Mouse (Mus musculus): ENCODE measurements at regions not wholly inside any gene's neighbourhood (a gene's known extent, or its start where the extent isn't known, plus 50 kb on each side); places are given as distances from the start of the nearest gene placed in this dataset.

DNA sequence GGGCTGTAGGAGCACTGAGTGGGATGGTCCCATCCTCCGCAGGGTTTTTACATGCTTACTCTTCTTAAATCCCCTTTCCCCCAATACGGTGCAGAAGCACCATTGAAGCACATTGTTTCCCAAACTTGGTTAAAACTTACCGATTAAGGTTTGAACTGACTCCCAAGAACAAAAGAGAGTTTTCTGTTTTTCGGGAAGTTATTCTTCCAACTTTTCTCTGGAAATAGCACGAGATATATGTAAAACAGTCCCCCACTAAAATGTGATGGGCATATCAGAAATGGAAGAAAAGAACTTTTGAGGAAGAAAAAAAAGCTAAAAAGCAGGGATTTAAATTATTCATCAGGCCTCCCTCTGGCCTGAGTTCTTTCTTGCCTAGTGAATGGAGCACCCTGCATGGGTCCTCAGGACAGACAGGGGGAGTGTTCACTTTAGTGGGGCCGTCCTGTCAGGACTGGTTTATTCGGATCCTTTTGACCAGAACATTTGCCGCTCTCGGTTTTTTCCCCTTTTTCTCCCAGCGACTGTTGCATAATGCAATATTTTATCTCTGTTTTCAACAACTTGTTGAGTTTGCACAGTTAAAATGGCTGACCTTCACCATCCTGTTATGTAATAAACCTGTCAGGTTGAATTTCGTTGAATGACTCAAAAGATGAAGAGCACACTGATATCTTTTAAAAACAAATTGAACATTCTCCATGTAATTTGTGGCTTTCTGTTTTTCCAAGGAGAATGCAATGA lies 187.4 kb upstream of the Dnajc24 start:
- no peaks in the 10 kb centered on the region for H3K9me3 ChIP-seq
- no peak overlapping the region for H3K4me2 ChIP-seq (replicated peaks)
- no peak for ATAC-seq (ENCODE audit: low FRiP score, low read depth)
- 0 out of 2 replicates have a peak, but pooled peaks cover 7% of the 10 kb centered on the region for H3K4me1 ChIP-seq
- no peak overlapping the region for H3K4me3 ChIP-seq
- H3K36me3 ChIP-seq = no peaks in the 10 kb centered on the region
- 45% methylated on average over 11 of the region's 11 CpGs for WGBS
- H3K9ac ChIP-seq = no peak overlapping the region
- peaks cover 34% of the 10 kb centered on the region for H3K27me3 ChIP-seq
- no peak overlapping the region for H3K27ac ChIP-seq

DNA sequence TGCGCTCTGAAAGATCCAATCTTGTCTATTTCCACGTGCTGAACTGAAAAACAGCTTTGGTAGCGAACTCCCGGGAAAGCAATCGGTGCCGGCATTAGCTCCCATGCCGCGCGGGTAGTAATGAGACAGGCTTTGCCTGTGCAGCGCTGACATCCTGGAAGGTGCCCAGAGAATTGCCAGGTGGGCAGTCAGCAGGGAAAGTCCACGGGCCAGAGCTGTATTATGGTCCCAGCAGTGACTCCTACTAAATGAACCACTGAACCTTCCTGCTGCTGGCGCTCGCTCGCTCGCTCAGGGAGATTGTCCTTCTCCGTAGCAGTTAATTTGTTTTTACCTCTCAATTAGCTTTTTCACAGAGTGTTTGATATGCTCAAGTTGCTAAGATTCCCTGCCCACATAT lies 180.3 kb upstream of the Dnajc24 start:
- Histone ChIP-seq H3K27ac (no peak overlapping the region), H3K9ac (no peak overlapping the region), H3K4me1 (no peaks in the 10 kb centered on the region), H3K4me2 (replicated peaks) (no peak overlapping the region), H3K27me3 (peaks cover 19% of the 10 kb centered on the region), H3K4me3 (no peak overlapping the region), H3K9me3 (no peaks in the 10 kb centered on the region), H3K36me3 (no peaks in the 10 kb centered on the region)
- no peak for ATAC-seq (ENCODE audit: low FRiP score, low read depth)
- 63% methylated on average over 16 of the region's 16 CpGs for WGBS

DNA sequence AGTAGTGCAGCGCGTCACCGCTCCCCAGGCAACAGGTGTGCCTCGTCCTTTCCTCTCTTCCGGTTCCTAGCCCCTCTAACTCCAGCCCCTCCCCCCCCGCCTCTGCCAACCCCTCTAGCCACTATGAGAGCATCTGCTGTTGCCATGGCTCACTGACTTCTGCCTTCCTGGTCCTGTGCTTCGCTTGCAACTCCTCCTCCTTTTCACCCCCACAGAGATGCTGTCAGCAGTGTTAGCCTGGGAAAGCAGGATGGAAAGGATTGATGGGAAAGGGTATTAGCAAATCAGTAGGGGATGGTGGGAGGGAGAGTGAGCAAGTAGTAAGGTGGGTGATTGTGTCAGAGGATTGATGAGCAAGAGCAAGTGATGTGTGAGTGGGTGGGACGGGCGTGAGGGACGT lies 178.7 kb upstream of the Dnajc24 start:
- no peak overlapping the region for H3K27ac ChIP-seq
- H3K9ac ChIP-seq = no peak overlapping the region
- no peaks in the 10 kb centered on the region for H3K4me1 ChIP-seq
- peaks cover 19% of the 10 kb centered on the region for H3K27me3 ChIP-seq
- WGBS = 9% methylated on average over 9 of the region's 10 CpGs
- H3K4me3 ChIP-seq = no peak overlapping the region
- no peaks in the 10 kb centered on the region for H3K36me3 ChIP-seq
- ATAC-seq (ENCODE audit: low FRiP score, low read depth) = no peak
- 0 out of 2 replicates have a peak overlapping the region, but pooled peaks have one; percentile 28 for H3K4me2 ChIP-seq (replicated peaks)
- no peaks in the 10 kb centered on the region for H3K9me3 ChIP-seq

GRCm38 (mm10) chr2:106162681-106163080 lies 159.3 kb upstream of the Dnajc24 start:
- 78% methylated on average over 4 of the region's 4 CpGs for WGBS

GRCm38 (mm10) chr2:106161877-106162276 lies 158.5 kb upstream of the Dnajc24 start:
- Histone ChIP-seq H3K27ac (no peak overlapping the region), H3K9ac (no peak overlapping the region), H3K27me3 (no peaks in the 10 kb centered on the region), H3K4me2 (replicated peaks) (no peak overlapping the region), H3K4me3 (no peak overlapping the region), H3K4me1 (no peaks in the 10 kb centered on the region), H3K9me3 (no peaks in the 10 kb centered on the region), H3K36me3 (no peaks in the 10 kb centered on the region)
- no peak for ATAC-seq (ENCODE audit: low FRiP score, low read depth)
- 86% methylated on average over 5 of the region's 5 CpGs for WGBS

More at GRCm38 (mm10) chr2:106162681-106163080, 159.3 kb upstream of the Dnajc24 start:
- no peak for ATAC-seq (ENCODE audit: low FRiP score, low read depth)
- Histone ChIP-seq H3K4me2 (replicated peaks) (no peak overlapping the region), H3K4me3 (no peak overlapping the region), H3K4me1 (no peaks in the 10 kb centered on the region), H3K9me3 (no peaks in the 10 kb centered on the region), H3K27ac (no peak overlapping the region), H3K9ac (no peak overlapping the region), H3K36me3 (no peaks in the 10 kb centered on the region), H3K27me3 (no peaks in the 10 kb centered on the region)

DNA sequence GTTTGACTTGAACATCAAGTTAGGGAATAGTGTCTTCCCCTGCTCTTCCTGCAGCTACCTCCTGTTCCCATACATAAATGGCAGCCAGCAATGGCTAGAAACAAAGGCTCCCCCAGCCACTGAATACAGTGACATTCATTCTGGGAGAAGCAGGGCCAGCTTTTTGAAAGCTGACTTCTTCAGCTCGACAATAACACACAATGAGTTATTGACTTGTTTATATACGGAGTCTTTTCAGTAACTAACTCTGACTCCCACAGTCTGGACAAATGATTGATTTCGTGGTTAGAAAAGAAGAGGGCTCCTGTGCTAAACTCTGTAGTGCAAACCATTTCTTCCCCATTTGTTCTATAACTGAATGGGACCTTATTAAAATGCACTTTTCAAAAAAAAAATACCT lies 146.4 kb upstream of the Dnajc24 start:
- Histone ChIP-seq H3K4me1 (no peaks in the 10 kb centered on the region), H3K36me3 (no peaks in the 10 kb centered on the region), H3K27me3 (no peaks in the 10 kb centered on the region), H3K9me3 (no peaks in the 10 kb centered on the region), H3K4me2 (replicated peaks) (no peak overlapping the region), H3K9ac (no peak overlapping the region), H3K27ac (no peak overlapping the region), H3K4me3 (no peak overlapping the region)
- 69% methylated on average over 3 of the region's 3 CpGs for WGBS
- no peak for ATAC-seq (ENCODE audit: low FRiP score, low read depth)

- Histone ChIP-seq H3K9me3 (no peaks in the 10 kb centered on the region), H3K4me2 (replicated peaks) (no peak overlapping the region), H3K36me3 (no peaks in the 10 kb centered on the region), H3K9ac (no peak overlapping the region), H3K4me1 (no peaks in the 10 kb centered on the region), H3K27me3 (no peaks in the 10 kb centered on the region), H3K27ac (no peak overlapping the region), H3K4me3 (no peak overlapping the region)
- WGBS = 86% methylated on average over 5 of the region's 5 CpGs
- ATAC-seq (ENCODE audit: low FRiP score, low read depth) = no peak
These were observed 137.6 kb upstream of the Dnajc24 start for GRCm38 (mm10) chr2:106140931-106141330.

- Histone ChIP-seq H3K4me3 (no peak overlapping the region), H3K9ac (no peak overlapping the region), H3K27me3 (no peaks in the 10 kb centered on the region), H3K27ac (no peak overlapping the region), H3K4me1 (no peaks in the 10 kb centered on the region), H3K36me3 (no peaks in the 10 kb centered on the region), H3K4me2 (replicated peaks) (no peak overlapping the region), H3K9me3 (no peaks in the 10 kb centered on the region)
- ATAC-seq (ENCODE audit: low FRiP score, low read depth) = no peak
- WGBS = 88% methylated on average over 2 of the region's 2 CpGs
These were observed 97.7 kb upstream of the Dnajc24 start for GRCm38 (mm10) chr2:106101002-106101401.

- no peak for ATAC-seq (ENCODE audit: low FRiP score, low read depth)
- Histone ChIP-seq H3K4me2 (replicated peaks) (no peak overlapping the region), H3K4me3 (no peak overlapping the region), H3K27ac (no peak overlapping the region), H3K36me3 (no peaks in the 10 kb centered on the region), H3K9ac (no peak overlapping the region), H3K27me3 (no peaks in the 10 kb centered on the region), H3K4me1 (no peaks in the 10 kb centered on the region), H3K9me3 (no peaks in the 10 kb centered on the region)
- 47% methylated on average over 8 of the region's 8 CpGs for WGBS
These were observed 82.8 kb upstream of the Dnajc24 start for GRCm38 (mm10) chr2:106086121-106086520.

DNA sequence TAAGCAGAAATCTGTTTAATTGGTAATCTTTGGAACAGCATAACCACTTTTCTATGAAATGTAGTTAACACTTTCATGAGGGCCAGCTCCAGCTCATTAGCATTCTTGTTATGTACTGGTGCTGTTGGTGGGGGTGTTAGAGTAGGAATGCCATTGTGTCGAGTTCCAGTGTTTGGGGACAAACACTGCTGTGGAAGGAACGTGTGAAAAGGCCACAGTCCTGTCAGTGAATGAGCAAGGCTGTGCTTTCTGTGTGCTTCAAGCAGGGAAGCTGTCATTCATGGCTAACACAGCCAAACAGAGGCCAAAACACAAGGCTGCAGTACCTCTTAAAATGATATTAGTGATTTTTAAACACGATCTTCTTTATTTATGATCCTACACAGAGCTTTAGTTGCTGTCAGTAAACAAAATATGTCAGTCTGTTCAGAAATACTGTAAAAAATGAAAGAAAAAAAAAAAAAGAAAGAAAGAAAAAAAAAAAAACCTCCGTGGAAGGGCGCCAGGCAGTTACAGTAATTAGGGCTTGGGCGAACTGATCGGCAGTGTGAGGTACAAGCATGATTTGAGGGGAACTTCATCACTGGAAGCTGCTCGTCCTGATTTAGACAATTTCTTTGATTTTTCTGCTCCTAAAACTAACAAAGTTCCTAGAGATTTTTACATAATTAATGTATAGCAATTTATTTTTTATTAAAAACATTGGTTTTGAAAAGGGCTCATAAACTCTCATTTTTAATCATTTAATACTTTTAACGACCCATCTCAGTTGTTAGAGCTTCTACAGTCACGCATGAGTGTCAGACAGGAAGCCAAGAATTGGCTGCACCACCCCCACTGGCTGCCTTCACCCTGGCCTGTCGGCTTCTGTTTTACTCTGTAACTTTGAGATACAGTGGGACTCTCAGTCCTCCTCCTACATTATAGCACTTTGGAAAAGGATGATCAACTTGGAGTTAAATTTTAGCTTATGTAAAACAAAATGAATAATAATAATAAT lies 80.8 kb upstream of the Dnajc24 start:
- ATAC-seq (ENCODE audit: low FRiP score, low read depth) = no peak
- Histone ChIP-seq H3K9me3 (no peaks in the 10 kb centered on the region), H3K36me3 (no peaks in the 10 kb centered on the region), H3K27me3 (no peaks in the 10 kb centered on the region), H3K4me3 (no peak overlapping the region), H3K4me2 (replicated peaks) (0 out of 2 replicates have a peak overlapping the region, but pooled peaks have one; percentile 7), H3K9ac (no peak overlapping the region), H3K27ac (no peak overlapping the region), H3K4me1 (no peaks in the 10 kb centered on the region)
- WGBS = 22% methylated on average over 11 of the region's 11 CpGs

- Histone ChIP-seq H3K27me3 (no peaks in the 10 kb centered on the region), H3K27ac (no peak overlapping the region), H3K9me3 (no peaks in the 10 kb centered on the region), H3K9ac (no peak overlapping the region), H3K4me2 (replicated peaks) (no peak overlapping the region), H3K36me3 (no peaks in the 10 kb centered on the region), H3K4me3 (no peak overlapping the region), H3K4me1 (no peaks in the 10 kb centered on the region)
- 38% methylated on average over 8 of the region's 8 CpGs for WGBS
- ATAC-seq (ENCODE audit: low FRiP score, low read depth) = no peak
These were observed 79.7 kb upstream of the Dnajc24 start for GRCm38 (mm10) chr2:106083001-106083400.

- H3K27me3 ChIP-seq = no peaks in the 10 kb centered on the region
- WGBS = 2% methylated on average over 7 of the region's 7 CpGs
- no peak for ATAC-seq (ENCODE audit: low FRiP score, low read depth)
- no peaks in the 10 kb centered on the region for H3K4me1 ChIP-seq
- H3K9ac ChIP-seq = no peak overlapping the region
- H3K27ac ChIP-seq = no peak overlapping the region
- H3K9me3 ChIP-seq = no peaks in the 10 kb centered on the region
- no peak overlapping the region for H3K4me3 ChIP-seq
- no peaks in the 10 kb centered on the region for H3K36me3 ChIP-seq
- no peak overlapping the region for H3K4me2 ChIP-seq (replicated peaks)
These were observed 78.6 kb upstream of the Dnajc24 start for GRCm38 (mm10) chr2:106081951-106082350.
